Mouse (Mus musculus): Measurements from ENCODE around the gene Cdk18. TPM values are rescaled to one million over a fixed set of nuclear protein-coding genes. Genes with fewer than 3 reads are reported as not detected.

The Cdk18 gene
- polyA plus RNA-seq, 2 experiments = 0.67 to 1.7 TPM

- TF ChIP-seq CTCF (IDR thresholded peaks at IDR 0.05; ENCODE audit: low read depth) (peak; percentile 95), EP300 (IDR thresholded peaks at IDR 0.05; ENCODE audit: low read depth) (no peak)
- DNase-seq (ENCODE audit: low read depth in 3 of 3, low spot score in 3 of 3) (peak; percentile 53 to 74 (median 64)), ATAC-seq (ENCODE audit: insufficient read depth) (no peak)
- Histone ChIP-seq H3K9ac (replicated peaks) (no peak overlapping the region), H3K9me3 (ENCODE audit: control insufficient read depth, low read length) (no peaks in the 10 kb centered on the region), H3K27me3 (ENCODE audit: control insufficient read depth, insufficient read depth, low read length) (no peaks in the 10 kb centered on the region; the same call in 1 of the 2 replicates), H3K4me3 (ENCODE audit: insufficient read depth in 1 of 2, low read depth in 2 of 2, low read length in 2 of 2) (no peak overlapping the region), H3K4me2 (ENCODE audit: low read depth) (no peak overlapping the region; the same call in 1 of the 2 replicates), H3K27ac (no peak overlapping the region), H3K4me1 (replicated peaks; ENCODE audit: control insufficient read depth in 2 of 2, insufficient read depth in 2 of 2, low read length in 1 of 2) (no peaks in the 10 kb centered on the region; a peak in 1 of 4 replicates), H3K36me3 (replicated peaks; ENCODE audit: control insufficient read depth, insufficient read depth, low read depth) (no peaks in the 10 kb centered on the region)
- WGBS (ENCODE audit: insufficient replicate concordance) = 7% methylated on average over 6 of the region's 6 CpGs
Measured at GRCm38 (mm10) chr1:132155737-132156136, 16.3 kb upstream of the Cdk18 start.

- no peak for TF ChIP-seq EP300 (IDR thresholded peaks at IDR 0.05; ENCODE audit: low read depth)
- TF ChIP-seq CTCF (IDR thresholded peaks at IDR 0.05; ENCODE audit: low read depth) = no peak
- H3K4me2 ChIP-seq (ENCODE audit: low read depth) = no peak overlapping the region
- DNase-seq (ENCODE audit: low read depth in 3 of 3, low spot score in 3 of 3) (no peak), ATAC-seq (ENCODE audit: insufficient read depth) (no peak)
- no peak overlapping the region for H3K27ac ChIP-seq
- WGBS (ENCODE audit: insufficient replicate concordance) = 38% methylated on average over 8 of the region's 8 CpGs
- H3K27me3 ChIP-seq (ENCODE audit: control insufficient read depth, insufficient read depth, low read length) = no peaks in the 10 kb centered on the region
- H3K4me1 ChIP-seq (replicated peaks; ENCODE audit: control insufficient read depth in 2 of 2, insufficient read depth in 2 of 2, low read length in 1 of 2) = peaks cover 0 to 2% of the 10 kb centered on the region in 2 experiments; a peak in 1 of 4 replicates
- no peaks in the 10 kb centered on the region for H3K36me3 ChIP-seq (replicated peaks; ENCODE audit: control insufficient read depth, insufficient read depth, low read depth)
- no peak overlapping the region for H3K4me3 ChIP-seq (ENCODE audit: insufficient read depth in 1 of 2, low read depth in 2 of 2, low read length in 2 of 2)
- no peak overlapping the region for H3K9ac ChIP-seq (replicated peaks)
- H3K9me3 ChIP-seq (ENCODE audit: control insufficient read depth, low read length) = no peaks in the 10 kb centered on the region
Measured at GRCm38 (mm10) chr1:132153691-132154090, 14.2 kb upstream of the Cdk18 start.

GRCm38 (mm10) chr1:132153086-132153690, 13.7 kb upstream of the Cdk18 start:
- H3K27me3 ChIP-seq (ENCODE audit: control insufficient read depth, insufficient read depth, low read length) = no peaks in the 10 kb centered on the region
- no peaks in the 10 kb centered on the region for H3K9me3 ChIP-seq (ENCODE audit: control insufficient read depth, low read length)
- no peak overlapping the region for H3K4me2 ChIP-seq (ENCODE audit: low read depth)
- no peak for ATAC-seq (ENCODE audit: insufficient read depth)
- peaks cover 0 to 2% of the 10 kb centered on the region in 2 experiments; a peak in 1 of 4 replicates for H3K4me1 ChIP-seq (replicated peaks; ENCODE audit: control insufficient read depth in 2 of 2, insufficient read depth in 2 of 2, low read length in 1 of 2)
- H3K9ac ChIP-seq (replicated peaks) = no peak overlapping the region
- TF ChIP-seq CTCF (IDR thresholded peaks at IDR 0.05; ENCODE audit: low read depth) (no peak), EP300 (IDR thresholded peaks at IDR 0.05; ENCODE audit: low read depth) (no peak)
- no peak overlapping the region for H3K27ac ChIP-seq
- no peak for DNase-seq (ENCODE audit: low read depth in 3 of 3, low spot score in 3 of 3)
- H3K36me3 ChIP-seq (replicated peaks; ENCODE audit: control insufficient read depth, insufficient read depth, low read depth) = no peaks in the 10 kb centered on the region
- 60% methylated on average over 15 of the region's 15 CpGs for WGBS (ENCODE audit: insufficient replicate concordance)
- H3K4me3 ChIP-seq (ENCODE audit: insufficient read depth in 1 of 2, low read depth in 2 of 2, low read length in 2 of 2) = no peak overlapping the region

GRCm38 (mm10) chr1:132151908-132152307, 12.4 kb upstream of the Cdk18 start:
- WGBS (ENCODE audit: insufficient replicate concordance) = 52% methylated on average over 2 of the region's 2 CpGs
- Histone ChIP-seq H3K27ac (no peak overlapping the region), H3K27me3 (ENCODE audit: control insufficient read depth, insufficient read depth, low read length) (no peaks in the 10 kb centered on the region), H3K4me3 (ENCODE audit: insufficient read depth in 1 of 2, low read depth in 2 of 2, low read length in 2 of 2) (no peak overlapping the region), H3K9me3 (ENCODE audit: control insufficient read depth, low read length) (no peaks in the 10 kb centered on the region), H3K4me1 (replicated peaks; ENCODE audit: control insufficient read depth in 2 of 2, insufficient read depth in 2 of 2, low read length in 1 of 2) (peaks cover 0 to 2% of the 10 kb centered on the region in 2 experiments; a peak in 1 of 4 replicates), H3K4me2 (ENCODE audit: low read depth) (no peak overlapping the region), H3K9ac (replicated peaks) (no peak overlapping the region), H3K36me3 (replicated peaks; ENCODE audit: control insufficient read depth, insufficient read depth, low read depth) (no peaks in the 10 kb centered on the region)
- DNase-seq (ENCODE audit: low read depth in 3 of 3, low spot score in 3 of 3) = no peak
- no peak for ATAC-seq (ENCODE audit: insufficient read depth)
- no peak for TF ChIP-seq CTCF (IDR thresholded peaks at IDR 0.05; ENCODE audit: low read depth)
- no peak for TF ChIP-seq EP300 (IDR thresholded peaks at IDR 0.05; ENCODE audit: low read depth)

- Histone ChIP-seq H3K27me3 (ENCODE audit: control insufficient read depth, insufficient read depth, low read length) (no peaks in the 10 kb centered on the region), H3K9me3 (ENCODE audit: control insufficient read depth, low read length) (no peaks in the 10 kb centered on the region), H3K27ac (no peak overlapping the region), H3K9ac (replicated peaks) (no peak overlapping the region), H3K4me2 (ENCODE audit: low read depth) (no peak overlapping the region), H3K36me3 (replicated peaks; ENCODE audit: control insufficient read depth, insufficient read depth, low read depth) (no peaks in the 10 kb centered on the region), H3K4me1 (replicated peaks; ENCODE audit: control insufficient read depth in 2 of 2, insufficient read depth in 2 of 2, low read length in 1 of 2) (peaks cover 0 to 2% of the 10 kb centered on the region in 2 experiments; a peak in 1 of 4 replicates), H3K4me3 (ENCODE audit: insufficient read depth in 1 of 2, low read depth in 2 of 2, low read length in 2 of 2) (no peak overlapping the region)
- no peak for ATAC-seq (ENCODE audit: insufficient read depth)
- DNase-seq (ENCODE audit: low read depth in 3 of 3, low spot score in 3 of 3) = no peak
- 57% methylated on average over 15 of the region's 15 CpGs for WGBS (ENCODE audit: insufficient replicate concordance)
- TF ChIP-seq CTCF (IDR thresholded peaks at IDR 0.05; ENCODE audit: low read depth) (no peak), EP300 (IDR thresholded peaks at IDR 0.05; ENCODE audit: low read depth) (no peak)
Measured at GRCm38 (mm10) chr1:132150817-132151601, 11.5 kb upstream of the Cdk18 start.
